Mouse (Mus musculus): ENCODE data around the gene Usp5. TPM values are rescaled to one million over a fixed set of nuclear protein-coding genes. Genes with fewer than 3 reads are reported as not detected.

The Usp5 gene
- polyA plus RNA-seq (2017; shearing (Covaris generic)) = 69.2 TPM

DNA sequence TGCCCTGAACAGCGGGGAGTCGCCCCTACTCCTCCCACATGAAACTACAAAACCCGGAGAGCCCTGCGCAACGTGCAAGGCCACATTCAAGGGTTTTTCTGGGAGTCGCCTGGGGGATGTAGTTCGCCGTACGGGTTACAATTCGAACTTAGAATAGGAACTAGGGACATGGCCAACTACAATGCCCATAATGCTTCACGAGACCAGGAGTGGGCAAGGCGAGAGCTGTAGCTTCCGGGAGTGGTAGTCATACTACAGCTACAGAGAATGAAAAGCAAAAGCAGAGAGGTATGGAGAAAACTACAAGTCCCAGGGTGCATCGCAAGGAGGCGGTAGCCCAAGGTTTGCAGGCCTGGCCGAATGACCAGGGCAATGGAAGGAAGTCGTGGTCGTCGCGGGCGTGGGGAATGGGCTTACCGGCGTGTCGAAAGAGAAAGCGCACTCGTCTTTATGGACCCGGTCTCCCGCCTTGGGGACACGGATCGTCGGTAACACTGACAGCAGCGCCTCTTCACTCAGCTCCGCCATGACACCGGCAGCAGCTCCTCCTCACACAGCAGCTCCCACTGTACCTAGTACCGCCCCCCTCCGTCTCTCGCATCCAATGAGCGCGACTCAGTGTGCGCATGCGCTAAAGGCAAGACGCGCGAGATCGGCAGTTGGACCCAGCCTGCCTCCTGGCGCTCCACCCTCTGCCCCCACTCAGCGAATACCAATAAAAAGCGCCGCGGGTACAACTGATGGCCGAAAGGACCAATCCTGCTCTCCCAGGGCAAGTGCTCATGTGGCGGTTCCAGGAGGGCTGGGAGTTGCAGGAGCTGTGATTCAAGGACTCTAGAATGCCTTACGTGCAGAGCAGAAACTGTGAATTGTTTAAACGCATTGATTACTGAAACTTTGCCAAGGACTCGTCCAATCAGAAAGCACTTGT lies at the start of gene Usp5, which contains the start of gene Cdca3:
Gene Usp5, minus strand, starts transcription at position 617 of the 931 bp plus-strand sequence.
Gene Cdca3, plus strand, starts transcription at position 680 of the 931 bp plus-strand sequence.

DNA sequence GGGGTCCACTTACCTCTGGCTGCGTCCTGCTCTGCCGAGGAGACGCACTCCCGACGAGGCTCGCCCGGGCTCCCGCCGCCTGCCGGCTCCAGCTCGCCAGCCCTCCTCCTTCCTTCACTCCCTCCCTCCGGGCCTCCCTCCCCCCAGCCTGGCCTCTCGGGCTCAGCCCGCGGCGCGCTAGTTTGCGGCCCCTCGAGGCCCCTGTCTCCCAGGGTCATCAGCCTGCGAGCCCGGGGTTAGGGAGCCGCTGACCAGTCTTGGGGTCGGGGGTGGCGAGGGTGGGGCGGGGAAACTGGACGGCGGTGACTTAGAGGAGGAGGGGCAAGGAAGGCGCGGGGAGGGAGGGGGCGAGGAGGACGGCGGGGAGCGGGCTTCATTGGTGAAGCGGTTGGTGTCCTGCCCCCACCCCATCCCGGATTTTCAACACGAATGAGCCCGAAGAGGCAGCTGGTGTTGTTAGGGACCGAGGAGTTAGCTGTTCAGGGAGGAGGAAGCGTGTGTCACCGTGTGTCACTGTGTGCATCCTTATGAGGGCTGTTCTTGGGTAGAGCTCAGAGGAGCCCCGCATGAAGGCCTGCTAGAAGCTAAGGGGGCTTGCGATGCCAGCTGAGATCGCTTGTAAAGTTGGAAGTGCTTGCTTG lies 34.5 kb upstream of the Usp5 start, which contains the start of gene Gpr162:
Gene Gpr162, minus strand, starts transcription at position 326 of the 641 bp plus-strand sequence.

GRCm38 (mm10) chr6:124856916-124857839 lies 27.9 kb upstream of the Usp5 start, which contains the start of gene P3h3:
P3h3 (minus strand) TSS chr6:124857752.

DNA sequence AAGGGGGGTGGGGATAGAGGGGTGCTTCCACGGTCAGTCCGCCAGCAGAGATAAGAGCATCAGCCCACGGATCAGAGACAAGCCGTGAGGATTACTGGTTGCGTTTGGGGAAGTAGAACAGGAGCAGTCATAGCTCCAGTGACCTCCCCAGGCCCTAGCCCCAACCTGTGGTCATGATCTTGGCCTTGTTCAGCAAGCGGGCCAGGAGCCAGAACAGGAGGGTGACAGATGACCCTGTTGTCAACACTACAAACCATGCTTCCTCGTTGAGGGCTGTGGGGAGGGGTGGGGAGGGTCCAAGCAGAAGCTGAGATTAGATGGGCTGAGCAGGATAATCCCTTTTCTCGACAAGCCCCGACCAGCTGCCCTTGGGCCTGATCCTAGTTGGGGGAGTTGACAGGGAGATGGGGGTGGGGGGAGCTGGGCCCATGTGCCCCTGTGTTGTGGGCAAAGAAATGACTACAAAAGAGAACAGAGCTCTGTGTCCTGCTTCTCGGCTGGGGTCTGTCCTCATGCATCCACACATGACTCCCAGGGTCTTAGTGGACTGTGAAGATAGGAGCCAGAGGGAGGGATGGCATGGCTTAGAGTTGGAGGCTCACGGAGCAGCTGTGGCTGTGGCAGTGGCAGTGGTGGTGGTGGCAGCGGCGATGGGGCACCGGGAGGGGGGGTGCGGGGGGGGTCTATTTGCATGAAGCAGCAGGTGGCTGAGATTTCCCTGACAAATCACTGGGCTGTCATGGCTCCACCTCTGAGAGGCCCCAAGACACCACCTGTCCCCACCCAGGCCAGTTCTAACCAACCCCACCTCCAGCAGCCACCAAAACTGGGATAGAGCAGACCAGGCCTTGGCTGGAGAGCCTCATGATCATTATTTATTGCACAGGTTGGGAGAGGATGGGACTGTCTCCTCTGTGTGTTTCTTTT lies 11.2 kb upstream of the Usp5 start, which contains the start of gene Gnb3:
Gene Gnb3, minus strand, starts transcription at position 35 of the 927 bp plus-strand sequence.

DNA sequence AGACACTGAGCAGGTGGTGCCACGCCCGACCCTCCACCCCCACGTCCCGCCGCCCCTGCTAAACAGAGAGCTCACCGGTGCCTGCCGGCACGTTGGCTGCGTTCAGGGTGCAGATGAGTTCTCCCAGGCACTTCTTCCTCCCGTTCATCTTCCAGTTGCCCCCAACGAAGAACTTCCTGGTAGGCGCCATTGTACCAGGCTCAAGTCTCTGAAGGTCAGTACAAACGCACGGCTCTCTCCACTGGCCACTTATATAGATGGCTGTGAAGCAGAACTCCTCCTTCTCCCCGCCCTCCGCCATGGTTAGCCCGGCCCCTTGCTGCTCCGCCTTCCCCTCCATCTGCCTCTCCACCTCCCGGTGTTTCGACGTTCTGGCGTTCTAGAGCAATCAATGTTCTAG lies 15.4 kb downstream of the Usp5 start, which contains the start of gene Tpi1:
Gene Tpi1, minus strand, starts transcription at position 364 of the 400 bp plus-strand sequence.

DNA sequence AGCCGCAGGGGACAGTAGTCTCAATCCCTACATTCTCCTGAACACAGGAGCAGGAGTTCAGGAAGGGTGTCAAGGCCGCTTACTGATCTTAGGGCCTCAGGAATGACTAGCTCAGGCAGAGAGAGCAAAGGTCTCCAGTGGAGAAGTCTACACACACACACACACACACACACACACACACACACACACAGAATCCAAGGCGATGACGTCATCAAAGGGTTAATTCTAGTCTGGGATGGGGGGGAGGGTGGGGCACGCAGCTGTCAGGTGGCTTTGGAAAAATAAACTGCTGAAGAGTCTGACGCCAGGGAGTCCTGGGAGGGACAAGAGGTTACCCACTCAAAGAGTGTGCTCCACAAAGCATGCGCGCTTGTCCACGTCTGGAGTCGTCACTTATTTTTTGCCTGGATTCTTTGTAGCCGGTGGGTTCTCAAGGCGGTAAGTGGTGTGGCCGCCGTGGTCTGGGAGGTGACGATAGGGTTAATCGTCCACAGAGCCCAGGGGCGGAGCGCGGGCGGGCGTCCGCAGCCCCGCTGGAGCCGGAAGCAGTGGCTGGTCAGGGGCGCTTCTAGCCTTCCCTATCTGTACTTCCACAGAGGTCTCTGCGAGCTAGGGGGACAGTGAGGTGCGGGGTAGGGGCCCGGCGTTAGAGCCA lies 20.8 kb downstream of the Usp5 start, which contains the start of gene Spsb2:
Gene Spsb2, plus strand, starts transcription at position 304 of the 655 bp plus-strand sequence.

GRCm38 (mm10) chr6:124779222-124779983 lies 49.9 kb downstream of the Usp5 start, which contains the start of gene Lrrc23:
Lrrc23 (minus strand) TSS chr6:124779727.

GRCm38 (mm10) chr6:124769101-124769765 lies 60.1 kb downstream of the Usp5 start, which contains the start of gene Eno2:
Eno2 (minus strand) TSS chr6:124769673.

Other genes with a start within 250 kb of the Usp5 start
- gene C1s2, start 193.4 kb downstream of the Usp5 start, polyA plus RNA-seq (2017; shearing (Covaris generic)) = not detected
- 24.7 TPM for gene Lpcat3, start 166.5 kb downstream of the Usp5 start, polyA plus RNA-seq (2017; shearing (Covaris generic))
- gene Emg1, start 117.3 kb downstream of the Usp5 start, polyA plus RNA-seq (2017; shearing (Covaris generic)) = 304 TPM
- gene Phb2, start 117.1 kb downstream of the Usp5 start, polyA plus RNA-seq (2017; shearing (Covaris generic)) = 134 TPM
- gene Ptpn6, start 90.8 kb downstream of the Usp5 start, polyA plus RNA-seq (2017; shearing (Covaris generic)) = 292 TPM
- gene Grcc10, start 88.1 kb downstream of the Usp5 start, polyA plus RNA-seq (2017; shearing (Covaris generic)) = 328 TPM
- not detected for gene Gm45234, start 73.5 kb downstream of the Usp5 start, polyA plus RNA-seq (2017; shearing (Covaris generic))
- 15.0 TPM for gene Atn1, start 73.0 kb downstream of the Usp5 start, polyA plus RNA-seq (2017; shearing (Covaris generic))
- gene Eno2, start 59.8 kb downstream of the Usp5 start, polyA plus RNA-seq (2017; shearing (Covaris generic)) = 2.6 TPM
- gene Lrrc23, start 49.8 kb downstream of the Usp5 start, polyA plus RNA-seq (2017; shearing (Covaris generic)) = 6.4 TPM
- 1.8 TPM for gene Spsb2, start 20.8 kb downstream of the Usp5 start, polyA plus RNA-seq (2017; shearing (Covaris generic))
- gene Tpi1, start 15.2 kb downstream of the Usp5 start, polyA plus RNA-seq (2017; shearing (Covaris generic)) = 98.4 TPM
- 3.2 TPM for gene Cdca3, start 63 bp upstream of the Usp5 start, polyA plus RNA-seq (2017; shearing (Covaris generic))
- not detected for gene Gnb3, start 10.8 kb upstream of the Usp5 start, polyA plus RNA-seq (2017; shearing (Covaris generic))
- gene P3h3, start 28.3 kb upstream of the Usp5 start, polyA plus RNA-seq (2017; shearing (Covaris generic)) = not detected
- not detected for gene Gpr162, start 34.5 kb upstream of the Usp5 start, polyA plus RNA-seq (2017; shearing (Covaris generic))
- 584 TPM for gene Cd4, start 58.7 kb upstream of the Usp5 start, polyA plus RNA-seq (2017; shearing (Covaris generic))
- not detected for gene Lag3, start 82.2 kb upstream of the Usp5 start, polyA plus RNA-seq (2017; shearing (Covaris generic))
- 4.5 TPM for gene Ptms, start 90.6 kb upstream of the Usp5 start, polyA plus RNA-seq (2017; shearing (Covaris generic))
- 126 TPM for gene Mlf2, start 101.9 kb upstream of the Usp5 start, polyA plus RNA-seq (2017; shearing (Covaris generic))
- 38.9 TPM for gene Cops7a, start 136.1 kb upstream of the Usp5 start, polyA plus RNA-seq (2017; shearing (Covaris generic))
- gene Pianp, start 167.2 kb upstream of the Usp5 start, polyA plus RNA-seq (2017; shearing (Covaris generic)) = not detected
- 55.9 TPM for gene Zfp384, start 179.7 kb upstream of the Usp5 start, polyA plus RNA-seq (2017; shearing (Covaris generic))
- 49.3 TPM for gene Ing4, start 210.3 kb upstream of the Usp5 start, polyA plus RNA-seq (2017; shearing (Covaris generic))
- 7.8 TPM for gene Acrbp, start 220.2 kb upstream of the Usp5 start, polyA plus RNA-seq (2017; shearing (Covaris generic))
- gene Lpar5, start 238.4 kb upstream of the Usp5 start, polyA plus RNA-seq (2017; shearing (Covaris generic)) = 7.1 TPM

Measured in effector memory CD4-positive, alpha-beta T cell, adult 7 months (primary cell).